ENCODE assay signal across 8 mouse cellular contexts in the genomic region with DNA sequence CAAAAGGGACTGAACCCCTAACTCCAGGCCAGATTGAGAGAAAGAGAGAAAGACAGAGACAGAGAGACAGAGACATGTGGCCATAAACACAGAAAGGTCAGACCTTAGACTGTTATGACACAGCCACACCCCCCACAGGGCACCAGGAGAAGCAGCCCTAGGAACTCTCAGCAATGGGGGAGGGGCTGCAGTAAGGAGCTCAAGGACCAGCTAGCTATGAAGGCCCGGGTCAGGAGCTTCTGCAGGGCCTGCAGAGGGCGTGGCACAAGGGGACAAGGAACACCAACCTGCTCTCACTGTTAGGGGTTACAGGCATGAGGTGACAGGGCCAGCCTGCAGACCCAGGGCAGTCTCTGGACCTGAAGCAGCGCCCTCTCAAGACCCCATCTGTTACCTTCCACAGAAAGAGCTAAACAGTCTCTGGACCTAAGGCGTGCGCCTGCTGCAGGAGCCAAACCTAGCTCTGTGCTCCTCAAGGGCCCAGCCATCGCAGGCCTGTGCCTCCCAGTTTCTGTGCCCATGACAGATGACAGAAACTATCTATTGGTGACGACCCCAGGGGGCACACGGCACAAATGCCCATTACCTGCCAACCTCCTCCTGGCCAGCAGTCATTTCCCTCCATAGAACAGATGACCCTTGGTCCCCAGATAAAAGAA. TPM values are rescaled to one million over a fixed set of nuclear protein-coding genes. Genes with fewer than 3 reads are reported as not detected.
DNase-seq lines count a peak whose midpoint lies in the region; ATAC-seq and TF ChIP-seq lines count a peak whose summit lies in the region.
"Had no signal": no experiment of that assay in that cellular context is flagged by ENCODE, and none has a peak within 500 bp of the region (broad histone marks: within the 10 kb centered on the region; RNA-seq: fewer than 3 reads in every experiment).

No protein-coding gene starts in this region.

- H3K4me2 ChIP-seq in lung, embryonic 14.5 days, result peak overlapping the region; percentile 52; the same call in 1 of the 2 replicates
- H3K4me2 ChIP-seq in forebrain, embryonic 12.5 days, result 0 out of 2 replicates have a peak overlapping the region, but pooled peaks have one; percentile 15
- peak overlapping the region; percentile 59 for H3K4me2 ChIP-seq in limb, embryonic 13.5 days (replicated peaks)

- H3K4me1 ChIP-seq in lung, embryonic 14.5 days (ENCODE audit: insufficient read depth), result peaks cover 43% of the 10 kb centered on the region
- H3K4me1 ChIP-seq in forebrain, embryonic 12.5 days, result peaks cover 90% of the 10 kb centered on the region
- H3K4me1 ChIP-seq in limb, embryonic 13.5 days, result peaks cover 99% of the 10 kb centered on the region
- H3K4me1 ChIP-seq in small intestine, adult 2 months (ENCODE audit: control insufficient read depth, insufficient read depth, insufficient read length, low read length), result peaks cover 43% of the 10 kb centered on the region

- WGBS in lung, embryonic 14.5 days, result 44% methylated on average over 8 of the region's 8 CpGs
- WGBS in forebrain, embryonic 12.5 days, result 51% methylated on average over 8 of the region's 8 CpGs
- 42% methylated on average over 8 of the region's 8 CpGs for WGBS in limb, embryonic 13.5 days
- whole genome bisulfite sequencing in small intestine, adult 2 months, result 51% methylated on average over 8 of the region's 8 CpGs

- TF ChIP-seq POLR2A in small intestine, adult 2 months (IDR thresholded peaks at IDR 0.05; ENCODE audit: low read depth, low read length), result no peak

- H3K4me3 ChIP-seq in lung, embryonic 14.5 days (ENCODE audit: low read depth, low read length), result no peak overlapping the region
- no peak overlapping the region for H3K4me3 ChIP-seq in forebrain, embryonic 12.5 days (replicated peaks)
- H3K4me3 ChIP-seq in limb, embryonic 13.5 days, result no peak overlapping the region
- H3K4me3 ChIP-seq in small intestine, adult 2 months (ENCODE audit: low read depth, low read length), result no peak overlapping the region

- H3K36me3 ChIP-seq in lung, embryonic 14.5 days (ENCODE audit: insufficient read depth), result peaks cover 12% of the 10 kb centered on the region; the same call in 1 of the 2 replicates
- H3K36me3 ChIP-seq in forebrain, embryonic 12.5 days (replicated peaks), result 0 out of 2 replicates have a peak, but pooled peaks cover 3% of the 10 kb centered on the region
- H3K36me3 ChIP-seq in limb, embryonic 13.5 days, result peaks cover 3% of the 10 kb centered on the region
- H3K36me3 ChIP-seq in small intestine, adult 2 months (ENCODE audit: control insufficient read depth, insufficient read depth, low read length), result no peaks in the 10 kb centered on the region

- no peaks in the 10 kb centered on the region for H3K9me3 ChIP-seq in lung, embryonic 14.5 days (ENCODE audit: low read depth, low read length)
- no peaks in the 10 kb centered on the region for H3K9me3 ChIP-seq in forebrain, embryonic 12.5 days
- H3K9me3 ChIP-seq in limb, embryonic 13.5 days, result no peaks in the 10 kb centered on the region

- TF ChIP-seq CTCF in lung, embryonic 14.5 days (IDR thresholded peaks at IDR 0.05; ENCODE audit: low read depth), result 0 out of 2 replicates have a peak, but pooled peaks have one; percentile 17
- TF ChIP-seq CTCF in small intestine, adult 2 months (IDR thresholded peaks at IDR 0.05; ENCODE audit: extremely low read depth, insufficient read length, insufficient replicate concordance, low read depth, low read length), result no peak

- peak overlapping the region; percentile 81; the same call in 1 of the 2 replicates for H3K27ac ChIP-seq in lung, embryonic 14.5 days (ENCODE audit: low read depth)
- H3K27ac ChIP-seq in forebrain, embryonic 12.5 days, result peak overlapping the region; percentile 97
- peak overlapping the region; percentile 81; the same call in 1 of the 2 replicates for H3K27ac ChIP-seq in limb, embryonic 13.5 days
- H3K27ac ChIP-seq in small intestine, adult 2 months (ENCODE audit: insufficient read depth, low read depth, low read length), result 0 out of 2 replicates have a peak overlapping the region, but pooled peaks have one; percentile 5

- no peak overlapping the region for H3K9ac ChIP-seq in lung, embryonic 14.5 days
- H3K9ac ChIP-seq in forebrain, embryonic 12.5 days, result peak overlapping the region; percentile 21
- peak overlapping the region; percentile 54 for H3K9ac ChIP-seq in limb, embryonic 13.5 days

- ATAC-seq in lung, embryonic 14.5 days (ENCODE audit: insufficient read depth), result no peak
- ATAC-seq in forebrain, embryonic 12.5 days (ENCODE audit: low FRiP score), result no peak
- no peak for ATAC-seq in limb, embryonic 13.5 days (ENCODE audit: low FRiP score, low read depth)

- no peak for DNase-seq in lung, embryonic 14.5 days
- DNase-seq in lung, adult 18-20 months, result no peak
- DNase-seq in T-cell, adult 2 months (ENCODE audit: low spot score), result no peak
- DNase-seq in frontal cortex, postnatal 36 days (ENCODE audit: low spot score in 2 of 2), result no peak
- DNase-seq: kidney, adult 8-10 months had no signal

- no peaks in the 10 kb centered on the region for H3K27me3 ChIP-seq in lung, embryonic 14.5 days (ENCODE audit: insufficient read depth, low read length)
- H3K27me3 ChIP-seq in forebrain, embryonic 12.5 days, result no peaks in the 10 kb centered on the region
- H3K27me3 ChIP-seq in limb, embryonic 13.5 days, result no peaks in the 10 kb centered on the region
- H3K27me3 ChIP-seq in small intestine, adult 2 months (ENCODE audit: control insufficient read depth, insufficient read depth, low read length), result no peaks in the 10 kb centered on the region

RNA-seq across cellular contexts. Expression of a gene that starts 21.5 kb away (rescaled TPM):
- polyA plus RNA-seq in lung, embryonic 14.5 days (2014; fragmentation: Nextera tagmentation; extraction: Ambion mirVana), result 34.9 and 36.5 TPM in 2 replicates
- polyA plus RNA-seq in forebrain, embryonic 12.5 days (2016; fragmentation: Nextera tagmentation; extraction: Ambion mirVana), result 26.0 and 27.0 TPM in 2 replicates
- 33.9 and 34.9 TPM in 2 replicates for polyA plus RNA-seq in limb, embryonic 13.5 days (2015; fragmentation: Nextera tagmentation; extraction: Ambion mirVana)
- 43.2 and 49.9 TPM in 2 replicates for polyA plus RNA-seq in small intestine, adult 2 months (2012; rRNA removed)

Comparison
In these comparisons a context has a peak if more than half of its experiments do, and no peak if none do; other contexts are left out.
1. H3K27ac ChIP-seq: peak in every context shown above with its lines; median percentile 97 in forebrain, embryonic 12.5 days; 81 in lung, embryonic 14.5 days; 81 in limb, embryonic 13.5 days; 5 in small intestine, adult 2 months.